Mouse (Mus musculus) myocyte (in vitro differentiated cells): ENCODE results near the gene Rpa1.
"Not testable (repeated sequence)": the region's sequence is repeated elsewhere in the genome, so short reads cannot be mapped to it uniquely, and the experiment has no call there.

Source experiments
- CEBPB ChIP-seq: IDR thresholded peaks from 2 replicates; pipeline ENCODE4 v1.6.1; 2011; ENCODE audit warnings: mild to moderate bottlenecking, moderate library complexity; ENCODE audit not compliant: poor library complexity, insufficient read depth, severe bottlenecking
- E2F4 ChIP-seq: IDR thresholded peaks from one replicate; pipeline ENCODE4 v1.6.1; 2011; ENCODE audit warnings: mild to moderate bottlenecking, control low read depth, moderate library complexity; ENCODE audit not compliant: insufficient read depth
- MAX ChIP-seq: IDR thresholded peaks from one replicate; pipeline ENCODE4 v1.6.1; 2011; ENCODE audit warnings: low read depth, mild to moderate bottlenecking, control low read depth
- MYOG ChIP-seq, 3 experiments: IDR thresholded peaks; one replicate each; pipeline ENCODE4 v1.6.1; 2011; ENCODE audit warnings: control low read depth in 2 of 3, low read depth in 2 of 3, mild to moderate bottlenecking in 2 of 3; ENCODE audit not compliant: insufficient read length in 2 of 3, control insufficient read depth in 1 of 3, insufficient read depth in 1 of 3
- POLR2A ChIP-seq: IDR thresholded peaks from one replicate; pipeline ENCODE4 v1.6.1; 2011; ENCODE audit warnings: low read depth, mild to moderate bottlenecking, control low read depth, moderate library complexity; ENCODE audit not compliant: insufficient read length
- POLR2AphosphoS2 ChIP-seq: IDR thresholded peaks from one replicate; pipeline ENCODE4 v1.6.1; 2011; ENCODE audit warnings: low read depth, control low read depth; ENCODE audit not compliant: insufficient read length
- SRF ChIP-seq: IDR thresholded peaks from one replicate; pipeline ENCODE4 v1.6.1; 2011; ENCODE audit warnings: low read depth; ENCODE audit not compliant: control insufficient read depth, insufficient read length
- TCF12 ChIP-seq: IDR thresholded peaks from one replicate; pipeline ENCODE4 v1.6.1; 2011; ENCODE audit warnings: mild to moderate bottlenecking, control low read depth; ENCODE audit not compliant: poor library complexity, insufficient read depth, severe bottlenecking
- TCF3 ChIP-seq: IDR thresholded peaks from one replicate; pipeline ENCODE4 v1.6.1; 2011; ENCODE audit warnings: low read depth, control low read depth; ENCODE audit not compliant: insufficient read length
- USF1 ChIP-seq: IDR thresholded peaks from one replicate; pipeline ENCODE4 v1.6.1; 2011; ENCODE audit warnings: low read depth, mild to moderate bottlenecking, control low read depth, moderate library complexity

DNA sequence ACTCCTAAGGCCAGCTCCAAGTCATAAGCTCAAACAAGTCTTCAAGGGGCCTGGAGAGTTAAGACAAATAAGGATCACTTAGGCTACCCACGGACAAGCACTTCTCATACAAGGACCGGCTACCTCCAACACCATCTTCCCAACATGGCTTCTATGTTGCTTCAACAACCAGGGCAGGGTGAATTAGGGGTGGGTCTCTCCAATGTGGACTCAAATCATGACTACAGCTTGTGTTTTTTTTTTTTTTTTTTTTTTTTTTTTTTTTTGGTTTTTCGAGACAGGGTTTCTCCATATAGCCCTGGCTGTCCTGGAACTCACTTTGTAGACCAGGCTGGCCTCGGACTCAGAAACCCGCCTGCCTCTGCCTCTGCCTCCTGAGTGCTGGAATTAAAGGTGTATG, 52.6 kb downstream of the Rpa1 start:
- not testable (repeated sequence) for TF ChIP-seq TCF12; USF1; POLR2AphosphoS2; POLR2A; MAX; E2F4; MYOG (IDR thresholded peaks at IDR 0.05; ENCODE audit: control insufficient read depth in 1 of 3, insufficient read depth in 1 of 3, insufficient read length in 2 of 3, low read depth in 2 of 3); SRF; TCF3; CEBPB
